Mouse (Mus musculus): Measurements from ENCODE around the gene Mllt11.
A peak's percentile ranks its signal among the peaks of the same experiment; 100 is the strongest.

Gene Mllt11

GRCm38 (mm10) chr3:95246465-95247231, 14.7 kb upstream of the Mllt11 start:
- peak in 1 of 2 experiments; percentile 16 for DNase-seq (ENCODE audit: low spot score in 2 of 2)

- DNase-seq (ENCODE audit: low spot score in 2 of 2) = no peak
These were observed 11.1 kb upstream of the Mllt11 start for GRCm38 (mm10) chr3:95243086-95243485.

- no peak for DNase-seq (ENCODE audit: low spot score in 2 of 2)
These were observed 9.5 kb upstream of the Mllt11 start, which contains the start of gene Gm128 for GRCm38 (mm10) chr3:95241498-95241897. Gene Gm128 (minus strand): TSS chr3:95241598.

GRCm38 (mm10) chr3:95240900-95241299, 8.9 kb upstream of the Mllt11 start:
- no peak for DNase-seq (ENCODE audit: low spot score in 2 of 2)

GRCm38 (mm10) chr3:95239971-95240370, 8.0 kb upstream of the Mllt11 start:
- no peak for DNase-seq (ENCODE audit: low spot score in 2 of 2)

- no peak for DNase-seq (ENCODE audit: low spot score in 2 of 2)
These were observed 7.1 kb upstream of the Mllt11 start for GRCm38 (mm10) chr3:95239022-95239421.

GRCm38 (mm10) chr3:95237541-95238099, 5.6 kb upstream of the Mllt11 start:
- DNase-seq (ENCODE audit: low spot score in 2 of 2) = no peak

- DNase-seq (ENCODE audit: low spot score in 2 of 2) = no peak
These were observed 3.7 kb upstream of the Mllt11 start for GRCm38 (mm10) chr3:95235386-95236301.

GRCm38 (mm10) chr3:95233303-95233980, 1.5 kb upstream of the Mllt11 start:
- DNase-seq (ENCODE audit: low spot score in 2 of 2) = no peak

GRCm38 (mm10) chr3:95232771-95233170, 800 bp upstream of the Mllt11 start:
- no peak for DNase-seq (ENCODE audit: low spot score in 2 of 2)

- no peak for DNase-seq (ENCODE audit: low spot score in 2 of 2)
These were observed 1.3 kb downstream of the Mllt11 start for GRCm38 (mm10) chr3:95230495-95231297.

- DNase-seq (ENCODE audit: low spot score in 2 of 2) = peak in 1 of 2 experiments; percentile 46
These were observed 2.0 kb downstream of the Mllt11 start for GRCm38 (mm10) chr3:95229781-95230494.

GRCm38 (mm10) chr3:95228894-95229780, 2.8 kb downstream of the Mllt11 start:
- peak in 1 of 2 experiments; percentile 69 for DNase-seq (ENCODE audit: low spot score in 2 of 2)

- DNase-seq (ENCODE audit: low spot score in 2 of 2) = peak; percentile 71 to 83
These were observed 3.6 kb downstream of the Mllt11 start, which contains the start of gene Cdc42se1 for GRCm38 (mm10) chr3:95228148-95228893. Gene Cdc42se1 (plus strand): TSS chr3:95228732.

- no peak for DNase-seq (ENCODE audit: low spot score in 2 of 2)
These were observed 4.8 kb downstream of the Mllt11 start for GRCm38 (mm10) chr3:95227214-95227613.

GRCm38 (mm10) chr3:95224295-95224694, 7.7 kb downstream of the Mllt11 start:
- DNase-seq (ENCODE audit: low spot score in 2 of 2) = no peak

- DNase-seq (ENCODE audit: low spot score in 2 of 2) = no peak
These were observed 8.9 kb downstream of the Mllt11 start for GRCm38 (mm10) chr3:95223041-95223440.

GRCm38 (mm10) chr3:95218466-95219137, 13.4 kb downstream of the Mllt11 start:
- DNase-seq (ENCODE audit: low spot score in 2 of 2) = no peak
